Mouse (Mus musculus): ENCODE measurements around the gene Sco2.

Gene Sco2

DNA sequence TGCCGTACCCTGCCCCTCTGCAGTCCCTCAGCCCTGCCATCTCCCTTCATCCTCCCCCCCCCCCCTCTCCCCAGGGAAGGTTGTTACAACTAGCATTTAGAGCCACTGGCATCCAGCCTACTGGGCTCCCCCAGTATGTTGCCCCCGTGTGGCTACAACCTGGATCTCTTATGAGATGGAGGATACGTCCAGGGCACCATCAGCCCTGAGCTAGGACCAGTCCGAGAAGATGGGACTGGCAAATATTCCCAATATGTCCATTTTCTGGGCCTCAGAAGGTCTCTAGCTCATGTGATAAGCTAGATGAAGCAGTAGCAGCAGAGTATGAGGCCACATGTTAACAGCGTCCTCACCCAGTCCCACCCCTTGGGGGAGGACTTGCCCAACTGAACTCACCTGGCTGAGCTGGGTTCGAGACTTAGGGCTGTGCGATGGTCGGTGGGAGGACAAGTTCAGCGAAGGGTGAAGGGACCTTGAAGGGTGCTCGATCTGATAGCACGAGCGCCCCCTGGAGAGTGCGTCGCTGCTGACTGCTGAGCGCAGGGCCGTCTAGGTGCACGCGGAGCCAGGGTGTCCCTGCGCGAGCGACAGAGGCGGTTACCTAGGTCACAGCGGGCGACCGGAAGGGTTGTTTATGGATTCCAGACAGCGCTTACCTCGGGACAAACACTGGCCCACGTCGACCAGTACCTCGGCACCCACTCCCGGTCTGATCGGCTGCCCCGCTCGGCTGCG lies 452 bp downstream of the Sco2 start:
- peak; percentile 81 to 85 for DNase-seq (ENCODE audit: low spot score in 2 of 2)

DNA sequence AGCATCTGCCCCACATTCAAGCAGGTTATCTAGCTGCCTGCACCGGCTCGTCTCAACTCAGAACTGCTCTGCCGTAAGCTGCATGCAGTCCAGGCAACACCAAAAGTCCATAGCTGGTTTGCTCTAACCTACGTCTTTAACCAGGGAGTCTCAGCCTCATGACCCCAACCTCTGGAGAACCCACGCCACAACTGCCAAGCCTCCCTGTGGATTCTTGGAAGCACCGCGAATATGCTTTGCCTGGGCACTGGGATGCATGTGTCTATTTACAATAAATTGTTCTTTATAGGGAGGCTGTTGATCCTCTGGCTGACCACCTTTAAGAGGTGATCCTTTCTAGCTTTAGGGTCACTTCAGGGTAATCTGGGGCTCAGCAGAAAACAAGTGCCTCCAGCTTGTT lies 1.1 kb downstream of the Sco2 start:
- DNase-seq (ENCODE audit: low spot score in 2 of 2) = no peak

DNA sequence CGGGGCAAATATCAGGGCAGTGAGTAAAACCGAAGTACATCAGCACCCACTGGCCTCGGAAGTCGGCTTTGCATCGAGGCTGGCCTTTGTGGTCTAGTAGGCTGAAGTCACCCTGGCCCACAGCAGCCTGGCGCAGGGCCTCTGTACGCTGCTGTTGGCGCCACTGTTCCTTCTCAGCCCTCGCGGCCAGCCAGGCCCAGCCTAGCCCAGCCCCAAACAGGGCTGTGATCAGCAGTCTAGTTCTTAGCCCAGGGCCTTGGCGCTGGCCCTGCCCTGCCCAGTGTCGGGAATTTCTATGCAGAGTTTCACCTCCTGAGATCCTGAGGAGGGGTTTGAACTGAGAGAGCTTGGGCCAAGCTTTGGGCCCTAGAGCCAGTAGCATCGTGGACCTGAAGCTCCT lies 1.6 kb downstream of the Sco2 start:
- no peak for DNase-seq (ENCODE audit: low spot score in 2 of 2)

GRCm38 (mm10) chr15:89365141-89365551 lies 8.5 kb downstream of the Sco2 start:
- DNase-seq (ENCODE audit: low spot score in 2 of 2) = no peak

DNA sequence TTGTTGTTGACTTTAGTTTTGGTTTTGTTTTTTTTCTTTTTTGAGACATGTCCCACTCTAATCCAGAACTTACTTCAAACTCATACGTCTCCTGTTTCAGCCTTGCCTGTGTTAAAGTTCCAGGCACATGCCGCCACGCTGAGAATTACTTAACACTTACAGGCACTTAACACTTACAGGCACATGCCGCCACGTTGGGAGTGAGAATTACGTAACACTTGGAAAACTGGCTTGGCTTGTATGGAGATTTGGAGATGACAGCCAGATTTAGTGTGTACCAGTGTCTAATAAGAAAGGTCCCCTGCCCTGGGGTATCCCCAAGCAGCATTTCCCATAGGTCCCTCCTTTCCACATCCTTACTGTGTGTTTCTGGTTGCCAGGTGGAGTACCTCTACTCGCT lies 10.6 kb downstream of the Sco2 start:
- no peak for DNase-seq (ENCODE audit: low spot score in 2 of 2)

DNA sequence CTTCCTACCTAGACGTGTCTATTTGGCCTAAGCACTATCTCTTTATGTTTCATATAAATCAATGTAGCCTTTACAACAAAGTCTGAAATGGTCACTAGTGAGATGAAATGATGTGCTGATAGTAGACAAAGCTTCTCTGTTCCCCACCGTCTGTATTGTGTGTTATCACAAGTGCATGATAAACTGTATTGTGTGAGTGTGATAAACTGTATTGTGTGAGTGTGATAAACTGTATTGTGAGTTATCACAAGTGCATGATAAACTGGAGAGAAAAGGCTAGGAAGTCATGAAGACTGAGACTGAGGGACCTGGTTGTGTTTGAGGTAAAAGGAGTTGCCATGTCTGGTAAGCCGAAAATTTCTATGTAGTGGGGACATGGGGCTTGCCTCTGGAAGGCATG lies 14.9 kb downstream of the Sco2 start:
- DNase-seq (ENCODE audit: low spot score in 2 of 2) = no peak

DNA sequence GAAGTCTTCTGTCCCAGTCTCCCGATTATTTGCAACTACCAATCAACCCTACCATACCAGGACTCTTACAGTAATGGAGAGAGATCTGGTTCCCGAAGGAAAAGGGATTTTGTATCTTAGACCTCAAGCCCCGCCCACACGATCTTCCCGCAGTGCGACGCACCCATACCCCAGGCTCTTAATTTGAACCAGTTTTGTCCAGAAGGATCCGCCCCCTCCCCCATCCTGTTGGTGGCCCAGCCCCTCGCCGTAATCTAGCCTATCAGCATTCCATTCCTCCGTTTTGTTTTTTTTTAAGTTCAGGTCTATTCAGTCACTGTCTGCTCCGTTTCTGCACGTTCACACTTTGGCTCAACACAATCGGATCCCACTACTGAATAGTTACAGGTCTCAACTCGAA lies 17.3 kb downstream of the Sco2 start:
- DNase-seq (ENCODE audit: low spot score in 2 of 2) = peak; percentile 55 to 72

- peak; percentile 94 to 96 for DNase-seq (ENCODE audit: low spot score in 2 of 2)
These were observed 18.1 kb downstream of the Sco2 start, which contains the start of the genes Lmf2 and Ncaph2 for GRCm38 (mm10) chr15:89355241-89356187. Gene Lmf2, minus strand, starts transcription at chr15:89355659. Gene Ncaph2, plus strand, starts transcription at chr15:89355719.

- DNase-seq (ENCODE audit: low spot score in 2 of 2) = no peak
These were observed 19.2 kb downstream of the Sco2 start for GRCm38 (mm10) chr15:89354455-89354854.

GRCm38 (mm10) chr15:89353837-89354236 lies 19.8 kb downstream of the Sco2 start:
- DNase-seq (ENCODE audit: low spot score in 2 of 2) = no peak

- no peak for DNase-seq (ENCODE audit: low spot score in 2 of 2)
These were observed 20.9 kb downstream of the Sco2 start for GRCm38 (mm10) chr15:89352795-89353194.

- DNase-seq (ENCODE audit: low spot score in 2 of 2) = no peak
These were observed 21.6 kb downstream of the Sco2 start for GRCm38 (mm10) chr15:89352054-89352453.

GRCm38 (mm10) chr15:89351302-89351701 lies 22.3 kb downstream of the Sco2 start:
- no peak for DNase-seq (ENCODE audit: low spot score in 2 of 2)

- no peak for DNase-seq (ENCODE audit: low spot score in 2 of 2)
These were observed 23.2 kb downstream of the Sco2 start for GRCm38 (mm10) chr15:89350447-89350846.

- no peak for DNase-seq (ENCODE audit: low spot score in 2 of 2)
These were observed 30.3 kb downstream of the Sco2 start for GRCm38 (mm10) chr15:89343325-89343724.

DNA sequence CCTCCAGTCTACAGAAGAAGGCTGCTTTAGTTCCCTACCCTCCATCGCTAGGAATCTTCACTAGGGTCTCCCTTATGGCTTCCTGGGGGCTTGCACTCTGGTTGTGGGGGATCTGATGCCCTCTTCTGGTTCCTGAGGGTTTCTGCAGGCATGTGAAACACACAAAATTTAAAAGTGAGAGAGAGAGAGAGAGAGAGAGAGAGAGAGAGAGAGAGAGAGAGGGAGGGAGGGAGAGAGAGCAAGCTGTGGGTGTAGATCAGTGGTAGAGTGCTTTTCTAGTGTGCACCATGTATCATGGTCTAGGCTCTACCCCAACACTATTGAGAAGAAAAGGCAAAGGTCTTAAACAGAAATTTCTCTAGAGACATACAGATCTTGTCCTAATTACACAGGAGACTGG lies 32.0 kb downstream of the Sco2 start:
- DNase-seq (ENCODE audit: low spot score in 2 of 2) = no peak

DNA sequence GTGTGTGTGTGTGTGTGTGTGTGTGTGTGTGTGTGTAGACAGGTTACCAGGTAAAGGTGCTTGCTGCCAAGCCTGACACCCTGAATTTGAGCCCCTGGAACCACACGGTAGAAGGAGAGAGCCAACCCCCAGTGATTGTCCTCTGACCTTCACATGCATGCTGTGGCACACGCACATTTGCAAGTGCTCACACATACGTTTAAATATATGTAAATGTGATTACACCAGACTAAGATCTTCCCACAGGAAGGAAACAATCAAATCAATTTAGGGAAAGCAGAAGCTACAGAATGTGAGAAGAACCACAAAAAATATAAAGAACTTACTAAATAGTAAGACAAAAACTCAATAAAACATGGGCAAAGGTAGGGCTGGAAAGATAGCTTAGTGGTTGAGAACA lies 33.5 kb downstream of the Sco2 start:
- DNase-seq (ENCODE audit: low spot score in 2 of 2) = no peak

DNA sequence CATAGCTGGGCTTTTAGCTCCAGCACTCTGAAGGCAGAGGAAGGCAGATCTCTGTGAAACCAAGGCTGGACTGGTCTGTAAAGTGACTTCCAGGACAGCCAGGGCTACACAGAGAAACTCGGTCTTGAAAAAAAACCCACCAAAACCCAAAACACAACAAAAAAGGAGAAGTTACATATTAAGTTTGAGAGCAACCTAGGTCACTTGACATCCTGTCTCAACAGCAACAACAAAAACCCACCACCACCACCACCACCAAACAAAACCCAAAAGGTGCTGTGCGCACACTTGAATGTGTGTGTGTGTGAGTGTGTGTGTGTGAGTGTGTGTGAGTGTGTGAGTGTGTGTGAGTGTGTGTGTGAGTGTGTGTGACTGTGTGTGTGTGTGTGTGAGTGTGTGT lies 34.0 kb downstream of the Sco2 start:
- DNase-seq (ENCODE audit: low spot score in 2 of 2) = peak; percentile 37 to 59

DNA sequence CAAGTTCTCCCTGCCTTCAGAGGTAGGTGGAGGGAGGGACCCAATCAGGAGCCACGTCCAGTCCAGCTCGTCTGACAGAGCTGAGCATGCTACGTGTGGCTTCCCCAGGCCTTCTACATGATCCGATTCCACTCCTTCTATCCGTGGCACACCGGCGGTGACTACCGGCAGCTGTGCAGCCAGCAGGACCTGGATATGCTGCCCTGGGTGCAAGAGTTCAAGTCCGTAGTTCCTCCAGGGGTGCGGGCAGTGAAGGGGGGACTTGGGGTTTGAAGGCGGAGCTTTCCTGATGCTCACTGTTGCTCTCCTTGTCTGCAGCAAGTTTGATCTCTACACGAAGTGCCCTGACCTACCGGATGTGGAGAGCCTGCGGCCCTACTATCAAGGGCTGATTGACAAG lies 37.2 kb downstream of the Sco2 start:
- DNase-seq (ENCODE audit: low spot score in 2 of 2) = no peak

DNA sequence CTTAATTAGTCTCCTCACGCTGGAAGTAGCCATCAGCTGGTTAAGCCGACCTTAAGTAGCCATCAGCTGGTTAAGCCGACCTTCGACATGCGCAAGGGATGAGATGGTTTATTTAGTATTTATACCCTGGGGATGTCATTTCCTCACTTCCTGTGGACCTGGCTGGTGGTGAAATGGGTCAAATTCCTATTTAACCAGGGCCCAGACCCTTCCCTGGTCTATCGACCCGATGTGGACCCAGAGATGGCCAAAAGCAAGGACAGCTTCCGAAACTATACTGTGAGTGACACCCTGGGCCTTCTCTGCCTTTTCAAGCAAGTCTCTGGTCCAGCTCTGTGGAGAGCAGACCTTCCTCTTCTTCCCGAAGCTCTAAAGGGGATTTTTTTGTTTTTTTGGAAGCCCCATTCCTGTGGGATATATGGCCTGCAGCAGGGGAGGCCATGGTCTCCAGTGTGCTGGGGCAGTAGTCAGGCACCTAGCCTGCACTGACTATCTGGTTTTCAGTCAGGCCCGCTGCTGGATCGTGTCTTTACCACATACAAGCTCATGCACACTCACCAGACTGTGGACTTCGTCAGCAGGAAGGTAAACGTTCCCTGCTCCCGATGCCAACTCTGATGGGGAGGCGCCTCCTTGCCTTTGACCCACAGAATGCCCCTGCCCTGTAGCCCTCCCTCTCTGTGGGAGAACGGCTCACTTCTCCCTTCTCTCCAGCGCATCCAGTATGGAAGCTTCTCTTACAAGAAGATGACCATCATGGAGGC lies 38.7 kb downstream of the Sco2 start:
- DNase-seq (ENCODE audit: low spot score in 2 of 2) = no peak

DNA sequence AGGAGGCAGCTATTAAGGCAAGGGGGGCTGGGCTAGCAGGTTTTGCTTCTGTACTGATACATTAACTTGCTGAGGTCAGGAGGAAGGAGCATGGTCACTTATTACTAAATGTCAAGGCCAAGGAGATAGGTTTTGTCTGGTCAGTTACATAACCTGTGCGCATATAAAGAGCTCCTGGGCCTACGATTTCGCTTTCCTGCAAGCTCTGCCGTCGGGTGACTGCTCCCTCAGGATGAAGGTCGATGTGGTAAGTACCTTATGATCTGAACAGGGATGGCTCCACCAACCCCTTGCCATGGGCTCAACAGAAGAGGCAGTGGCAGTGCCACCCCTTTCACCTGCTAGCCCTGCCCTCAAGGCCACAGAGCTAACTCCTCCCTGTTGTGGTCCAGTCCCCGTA lies 39.4 kb downstream of the Sco2 start, which contains the start of gene Miox:
Gene Miox (plus strand): TSS at position 128 of the 400 bp plus-strand sequence.
- DNase-seq (ENCODE audit: low spot score in 2 of 2) = no peak

DNA sequence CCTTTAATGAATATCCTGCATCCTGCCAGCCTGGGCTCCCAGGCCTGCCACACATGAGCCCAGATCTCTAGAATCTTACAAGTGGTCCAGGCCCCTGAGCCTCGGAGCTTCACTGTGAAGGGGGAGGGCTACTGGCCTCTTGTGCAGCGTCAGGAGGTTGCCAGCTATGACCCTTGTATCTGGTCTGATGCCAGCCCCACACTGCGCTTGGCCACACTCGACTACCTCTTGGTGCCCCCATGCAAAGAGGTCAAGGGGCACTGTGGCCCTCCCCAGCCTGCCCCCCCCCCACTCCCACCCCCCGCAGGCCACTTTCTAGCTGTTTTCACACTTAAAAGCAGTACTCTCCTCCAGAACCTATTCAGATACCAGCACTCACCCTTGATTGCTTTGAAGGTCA lies 47.2 kb downstream of the Sco2 start:
- DNase-seq (ENCODE audit: low spot score in 2 of 2) = no peak
